Mouse (Mus musculus) ZHBTc4 (cell line): ENCODE measurements around the gene Mea1.

Experiments
- DNase-seq: peaks from one replicate; pipeline ENCODE4 v3.0.0-alpha.2; 2011; ENCODE audit warnings: low read depth, low spot score

Gene Mea1

DNA sequence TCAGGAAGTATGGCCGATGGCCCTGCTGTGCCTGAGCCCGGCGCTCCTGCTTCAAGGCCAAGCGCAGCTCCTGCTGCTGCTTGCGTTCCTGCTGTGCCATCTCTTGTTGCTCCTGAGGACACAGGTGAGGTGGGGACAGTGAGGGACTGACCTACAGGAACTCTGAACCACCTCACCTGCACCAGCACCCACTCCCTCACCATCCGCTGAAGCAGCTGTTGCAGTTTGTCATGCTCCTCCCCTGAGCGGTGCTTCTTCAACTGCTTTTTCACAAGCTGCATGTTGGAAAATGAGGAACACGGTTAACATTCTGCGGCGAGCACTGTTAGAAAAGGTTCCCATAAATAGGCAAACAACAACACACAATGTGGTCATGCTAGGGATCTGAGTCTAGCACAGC, 8.7 kb upstream of the Mea1 start:
- DNase-seq: no peak

DNA sequence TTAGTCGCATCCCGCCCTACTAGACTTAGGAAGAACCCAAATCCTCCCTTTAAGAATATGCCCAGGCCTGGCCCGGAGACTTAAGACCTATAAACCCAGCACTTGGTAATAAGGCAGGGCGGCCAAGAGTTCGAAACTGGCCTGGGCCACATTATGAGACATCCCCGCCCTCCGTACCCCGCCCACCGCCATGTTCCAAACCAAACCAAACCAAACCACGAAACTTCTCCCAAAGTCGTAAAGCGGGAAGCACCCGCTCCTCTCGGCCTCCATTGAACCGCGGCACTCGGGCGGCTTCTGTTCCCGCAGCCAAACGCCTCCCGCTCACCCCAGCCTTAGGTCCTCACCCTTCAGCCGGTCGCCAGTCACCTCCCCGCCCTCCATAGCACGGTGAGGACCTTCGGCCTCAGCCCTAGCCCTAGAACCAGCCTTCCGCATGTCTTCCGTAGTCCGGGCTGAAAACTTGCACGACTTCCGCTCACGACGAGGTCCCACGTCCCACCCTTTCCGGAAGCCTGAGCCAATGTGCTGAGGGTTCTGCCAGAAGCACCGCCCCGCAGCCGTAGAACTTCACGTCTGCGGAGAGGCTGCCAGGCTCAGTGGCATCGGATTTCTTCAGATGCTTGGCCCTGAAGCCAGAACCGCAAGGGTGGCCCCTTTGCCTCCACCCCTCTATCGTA, 4.6 kb upstream of the Mea1 start, which contains the start of gene Rrp36:
Rrp36 (minus strand) TSS at position 503 of the 680 bp plus-strand sequence.
- DNase-seq: peak; percentile 97

DNA sequence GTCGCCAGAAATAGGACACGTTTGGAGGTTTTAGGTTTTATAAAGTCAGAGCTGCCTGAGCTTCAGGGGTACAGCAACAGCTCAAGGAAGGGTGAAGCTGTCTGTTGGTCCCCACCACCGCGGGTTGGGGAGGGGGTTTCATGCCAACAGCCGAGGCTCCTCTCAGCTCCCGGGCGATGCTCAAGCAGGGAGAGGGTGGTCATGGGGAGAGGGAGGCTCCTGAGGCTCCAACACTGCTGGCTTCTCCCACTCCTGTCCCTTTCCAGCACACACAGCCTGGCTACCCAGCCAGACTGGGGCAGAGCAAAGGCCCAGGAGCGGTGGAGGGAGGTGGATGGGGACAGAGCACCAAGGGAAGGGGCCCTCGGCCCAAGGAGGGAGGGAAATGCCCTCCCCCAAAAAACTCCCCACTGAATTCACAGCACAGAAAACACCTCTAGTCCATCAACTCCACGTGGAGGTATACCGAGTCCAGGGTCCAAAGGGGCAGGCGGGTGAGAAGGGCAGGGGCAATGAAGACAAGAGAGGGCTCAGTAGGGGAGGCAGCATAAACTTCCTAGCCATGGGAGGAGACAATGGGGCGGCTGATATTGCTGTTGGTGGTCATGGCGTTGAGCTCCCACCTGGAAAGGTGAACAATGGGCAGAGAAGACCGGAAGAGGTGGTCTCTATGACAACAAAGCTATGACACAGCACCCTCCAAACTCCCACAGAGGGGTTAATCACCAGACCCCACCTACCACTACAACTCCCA, 3.9 kb upstream of the Mea1 start:
- no peak for DNase-seq

DNA sequence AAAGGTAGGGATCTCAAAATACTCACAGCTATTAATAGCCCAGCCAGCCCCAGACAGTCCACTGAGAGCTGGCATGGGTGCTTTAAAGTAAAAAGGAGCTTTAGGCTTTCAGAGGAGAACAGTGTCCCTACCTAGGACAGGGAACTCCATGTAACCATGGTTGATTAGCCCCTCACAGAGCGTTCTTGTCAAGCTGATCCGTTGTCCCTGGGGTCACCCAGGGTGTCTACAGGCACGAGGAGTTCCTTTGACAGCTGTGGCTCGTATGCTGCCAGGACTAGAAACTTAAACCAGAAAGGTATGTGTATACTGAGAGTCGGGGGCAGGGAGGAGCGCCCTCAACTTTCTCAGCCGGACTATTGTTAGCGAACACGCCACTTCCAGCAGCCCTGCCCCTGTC, 318 bp downstream of the Mea1 start:
- DNase-seq: no peak

DNA sequence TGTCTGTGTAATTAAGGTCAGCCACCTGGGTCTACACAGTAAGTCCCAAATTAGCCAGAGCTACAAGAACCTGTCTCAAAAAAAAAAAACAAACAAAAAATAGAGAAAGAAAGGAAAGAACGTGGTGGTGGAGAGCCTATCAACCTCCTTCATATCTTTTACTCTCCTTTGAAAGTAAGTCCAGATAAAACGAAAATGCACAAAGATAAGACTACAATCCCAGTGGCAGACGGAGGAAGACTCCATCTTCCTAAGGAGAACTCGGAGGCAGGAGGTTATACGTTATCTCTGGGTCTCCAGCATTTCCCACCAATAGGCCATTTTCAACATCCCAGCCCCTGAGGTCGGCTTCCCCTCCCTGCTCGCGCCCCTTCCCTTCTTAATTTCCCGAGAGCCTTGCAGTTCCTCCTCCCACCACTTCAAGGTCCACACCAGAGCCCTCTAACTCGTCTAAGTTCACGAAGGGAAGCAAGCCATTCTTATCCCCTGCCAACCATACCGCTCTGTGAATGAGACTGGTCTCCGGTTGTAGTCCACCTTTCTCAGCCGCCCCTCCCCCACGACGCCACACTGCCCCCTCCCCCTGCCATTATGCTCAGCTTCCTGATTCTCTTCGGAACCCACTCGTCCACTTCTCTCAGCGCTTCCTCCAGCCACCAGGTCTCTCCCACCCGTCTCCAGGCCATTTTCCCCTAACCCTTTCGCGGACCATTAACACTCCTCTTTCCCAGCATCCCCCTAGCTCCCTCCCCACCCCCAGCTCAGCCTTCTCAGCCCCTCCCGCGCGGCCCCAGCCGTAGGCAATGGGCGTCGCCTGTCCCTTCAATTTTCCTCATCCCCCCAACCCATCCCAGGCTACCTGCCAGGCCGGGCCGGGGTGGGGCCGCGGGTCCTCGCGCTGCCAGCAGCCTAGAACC, 1.5 kb downstream of the Mea1 start:
- peak; percentile 81 for DNase-seq

DNA sequence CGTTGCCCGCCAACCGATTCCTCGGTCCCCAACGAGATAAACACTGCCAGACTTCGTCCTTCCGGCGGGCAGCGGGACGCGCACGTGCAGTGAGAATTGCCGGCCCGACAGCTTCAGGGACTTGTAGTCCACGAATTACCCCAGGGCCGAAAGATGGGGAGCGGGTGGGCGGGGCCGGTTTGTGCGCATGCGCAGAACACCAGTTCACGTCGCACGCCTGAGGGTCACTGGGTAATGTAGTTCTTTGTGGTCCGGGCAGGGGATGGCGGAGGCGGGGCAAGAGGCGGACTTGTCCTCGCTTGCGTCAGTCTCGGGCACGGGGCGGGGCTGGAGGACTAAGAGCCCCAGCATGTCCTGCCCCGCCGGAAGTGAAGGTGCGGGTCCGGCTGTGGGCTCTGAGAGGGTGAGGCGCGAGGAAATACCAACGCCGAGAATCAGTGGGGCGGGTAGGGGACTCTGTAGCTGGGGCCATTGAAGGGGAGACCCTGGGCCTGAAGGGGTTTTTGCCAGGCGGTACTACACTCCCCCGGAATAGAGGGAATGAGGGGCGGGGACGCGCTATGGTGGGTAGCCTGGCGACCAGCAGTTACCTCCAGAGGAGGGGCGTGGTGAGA, 2.3 kb downstream of the Mea1 start, which contains the start of gene Klhdc3:
Klhdc3 (minus strand) TSS at position 155 of the 614 bp plus-strand sequence.
- peak; percentile 99 for DNase-seq

DNA sequence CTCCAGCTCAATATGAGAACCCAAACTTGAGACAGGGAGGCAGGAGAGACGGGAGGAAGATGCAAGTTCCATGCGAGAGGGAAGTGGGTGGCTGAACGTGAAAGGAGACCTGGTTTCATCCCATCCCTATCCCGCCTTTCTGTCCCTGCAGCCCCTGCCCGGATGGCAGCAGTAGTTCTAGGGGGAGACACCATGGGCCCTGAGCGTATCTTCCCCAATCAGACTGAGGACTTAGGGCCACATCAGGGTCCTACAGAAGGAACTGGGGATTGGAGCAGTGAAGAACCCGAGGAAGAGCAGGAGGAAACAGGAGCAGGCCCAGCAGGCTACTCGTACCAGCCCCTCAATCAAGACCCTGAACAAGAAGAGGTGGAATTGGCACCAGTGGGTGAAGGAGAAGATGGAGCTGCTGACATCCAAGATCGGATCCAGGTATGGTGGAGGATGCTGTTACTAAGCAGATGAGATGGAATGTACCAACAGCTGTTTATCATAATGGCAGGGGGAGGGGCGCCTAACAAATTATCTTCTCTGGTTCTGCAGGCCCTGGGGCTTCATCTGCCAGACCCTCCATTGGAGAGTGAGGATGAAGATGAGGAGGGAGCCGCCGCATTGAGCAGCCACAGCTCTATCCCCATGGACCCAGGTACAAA, 3.0 kb downstream of the Mea1 start:
- no peak for DNase-seq

DNA sequence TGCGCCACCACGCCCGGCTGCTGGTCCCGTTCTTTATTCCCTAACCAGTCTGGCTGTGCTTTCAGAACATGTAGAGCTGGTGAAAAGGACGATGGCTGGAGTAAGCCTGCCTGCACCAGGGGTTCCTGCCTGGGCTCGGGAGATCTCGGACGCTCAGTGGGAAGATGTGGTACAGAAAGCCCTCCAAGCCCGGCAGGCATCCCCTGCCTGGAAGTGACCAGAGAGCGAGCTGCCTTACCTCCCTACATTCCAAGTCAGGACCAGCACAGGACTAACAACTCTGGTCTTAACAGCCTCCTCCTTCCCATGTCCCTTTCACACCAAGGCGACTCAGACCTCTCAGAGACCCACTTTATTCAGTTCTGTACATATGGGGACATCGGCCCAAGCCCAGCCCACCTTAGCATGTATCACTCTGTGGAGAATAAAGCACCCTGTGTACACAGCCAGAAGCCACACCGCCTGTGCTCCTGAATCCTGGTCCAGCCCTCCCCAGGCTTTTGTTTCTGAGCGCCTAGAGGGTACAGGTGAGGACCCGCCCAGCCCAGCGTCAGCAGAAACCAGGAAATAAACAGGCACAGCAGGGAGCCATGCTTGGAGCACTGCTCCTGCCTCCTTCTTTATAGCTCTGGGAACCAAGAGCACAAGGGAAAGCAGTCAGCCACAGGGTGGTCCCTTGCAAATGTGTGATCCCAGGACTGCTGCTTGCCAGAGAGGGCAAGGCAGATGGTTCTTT, 4.2 kb downstream of the Mea1 start:
- peak; percentile 96 for DNase-seq

DNA sequence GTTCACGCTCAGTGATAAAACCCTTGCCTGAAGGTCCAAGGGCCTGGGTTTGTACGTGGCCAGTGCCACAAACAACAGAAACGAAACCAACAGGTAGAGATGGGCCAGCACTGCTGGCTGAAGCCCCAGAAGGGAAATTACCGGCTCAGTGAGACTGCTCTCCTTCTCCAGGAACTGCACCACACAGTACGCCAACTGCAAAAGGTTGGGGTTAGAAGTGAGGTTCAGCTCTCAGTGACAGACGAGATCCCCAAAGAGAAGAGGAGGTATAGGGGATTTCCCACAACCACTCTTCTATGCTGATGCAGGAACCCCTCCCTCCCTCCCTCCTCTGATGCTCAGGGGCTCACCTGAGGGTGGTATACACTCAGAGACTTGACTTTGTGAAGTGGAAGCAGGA, 7.3 kb downstream of the Mea1 start:
- no peak for DNase-seq

DNA sequence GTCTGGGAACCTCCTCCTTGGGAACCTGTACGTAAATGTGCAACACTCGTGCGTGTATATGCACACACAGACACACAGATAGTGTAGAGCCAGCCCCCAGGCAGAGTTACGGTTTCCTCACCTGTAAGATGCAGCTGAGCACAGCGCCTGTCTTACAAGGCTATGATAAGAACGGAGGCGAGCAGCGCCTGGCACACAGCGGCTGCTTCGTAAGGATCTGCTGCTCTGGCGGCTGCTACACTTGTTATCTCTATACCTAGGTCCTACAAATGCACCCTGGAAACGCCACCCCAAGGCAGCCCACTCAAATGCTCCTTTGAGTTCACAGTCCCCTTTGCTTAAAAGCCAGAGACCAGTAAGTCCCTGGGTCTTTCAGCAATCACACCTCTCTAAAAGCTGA, 12.1 kb downstream of the Mea1 start:
- no peak for DNase-seq

DNA sequence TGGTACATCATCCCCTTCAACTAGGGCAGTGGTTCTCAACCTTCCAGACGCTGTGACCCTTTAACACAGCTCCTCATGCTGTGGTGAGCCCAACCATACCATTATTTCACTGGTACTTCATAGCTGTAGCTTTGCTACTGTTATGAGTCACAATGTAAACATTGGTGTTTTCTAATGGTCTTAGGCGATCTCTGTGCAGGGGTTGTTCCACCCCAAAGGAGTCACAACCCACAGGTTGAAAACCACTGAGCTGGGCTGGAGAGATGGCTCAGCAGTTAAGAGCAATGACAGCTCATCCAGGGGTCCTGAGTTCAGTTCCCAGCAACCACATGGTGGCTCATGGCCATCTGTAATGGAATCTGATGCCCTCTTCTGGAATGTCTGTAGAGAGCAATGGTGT, 12.8 kb downstream of the Mea1 start:
- no peak for DNase-seq

DNA sequence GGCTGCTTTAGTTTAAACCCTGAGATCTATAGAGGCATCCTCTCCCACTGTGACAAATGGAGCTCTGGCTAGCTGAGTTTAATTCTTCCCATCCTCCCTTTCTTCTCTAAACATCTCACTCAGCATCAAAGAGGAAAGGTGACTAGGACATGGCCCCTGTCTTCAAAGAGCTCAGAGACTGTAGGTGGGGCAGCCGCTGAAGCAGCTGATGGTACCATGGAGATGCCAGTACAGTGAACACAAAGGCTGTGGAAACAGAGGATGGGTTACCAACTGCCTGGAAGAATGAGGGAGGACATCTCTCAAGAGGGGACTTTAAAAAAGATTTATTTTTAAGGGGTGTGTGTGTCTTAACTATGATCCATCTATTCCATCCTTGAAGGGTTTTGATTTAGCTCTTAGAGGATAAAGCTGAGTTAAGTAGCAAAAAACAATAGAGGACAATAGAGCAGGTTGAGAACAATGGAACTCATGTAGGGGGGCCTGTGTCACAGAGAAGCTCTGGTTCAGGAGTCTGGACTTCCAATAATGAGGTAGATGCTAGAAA, 16.0 kb downstream of the Mea1 start:
- peak; percentile 54 for DNase-seq

DNA sequence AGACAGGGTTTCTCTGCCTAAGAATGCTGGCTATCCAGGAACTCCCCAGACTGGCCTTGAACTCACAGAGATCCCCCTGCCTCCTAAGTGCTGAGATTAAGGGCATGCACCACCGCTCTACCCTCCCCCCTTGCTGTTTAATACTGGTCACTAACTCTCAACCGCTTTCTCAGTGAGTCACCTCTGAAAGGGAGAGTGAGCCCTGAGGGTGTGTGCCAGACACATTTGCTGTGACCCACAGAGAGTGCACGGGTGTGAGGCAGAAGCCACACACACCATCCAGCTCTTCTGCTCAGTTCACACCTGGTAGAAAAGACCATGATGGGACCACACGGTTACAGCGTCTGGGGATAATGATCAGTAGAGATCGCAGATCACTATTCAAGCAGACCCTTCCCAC, 19.9 kb downstream of the Mea1 start:
- no peak for DNase-seq

DNA sequence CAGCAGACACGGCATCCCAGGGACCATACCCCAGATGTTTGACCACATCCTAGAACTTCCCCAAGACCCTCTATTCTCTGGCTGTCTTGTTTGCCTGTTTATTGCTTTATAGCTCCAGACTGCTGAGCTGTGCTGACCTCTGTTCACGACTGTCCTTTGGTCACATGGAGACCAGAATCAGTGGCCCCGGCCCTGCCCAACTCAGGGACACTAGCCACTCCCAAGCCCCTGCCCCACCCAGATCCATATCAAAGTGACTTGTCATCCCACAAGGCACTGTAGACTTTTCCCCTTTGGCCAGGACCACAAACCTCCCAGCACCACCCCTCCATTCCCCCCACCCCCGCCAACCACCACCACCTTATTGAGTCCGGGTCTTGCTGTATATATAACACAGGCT, 20.7 kb downstream of the Mea1 start:
- no peak for DNase-seq

DNA sequence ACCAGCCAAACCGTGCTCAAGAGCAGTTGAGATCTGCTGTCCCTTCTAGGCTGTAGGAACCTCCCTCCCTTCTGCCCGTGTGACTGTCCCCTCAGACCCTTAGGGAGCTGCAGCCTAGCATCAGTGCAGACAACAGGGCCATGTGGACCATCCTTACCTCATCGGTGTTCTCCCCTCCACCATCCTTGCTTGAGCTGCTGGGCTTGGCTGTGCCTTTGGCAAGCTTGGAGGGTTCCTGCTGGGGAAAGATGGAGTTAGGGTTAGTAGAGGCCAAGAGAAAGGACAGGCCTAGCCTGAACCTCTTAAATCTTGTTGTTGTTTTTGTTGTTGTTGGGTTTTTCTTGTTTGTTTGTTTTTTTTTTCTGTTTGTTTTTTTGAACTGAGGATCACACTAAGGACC, 21.3 kb downstream of the Mea1 start:
- no peak for DNase-seq

DNA sequence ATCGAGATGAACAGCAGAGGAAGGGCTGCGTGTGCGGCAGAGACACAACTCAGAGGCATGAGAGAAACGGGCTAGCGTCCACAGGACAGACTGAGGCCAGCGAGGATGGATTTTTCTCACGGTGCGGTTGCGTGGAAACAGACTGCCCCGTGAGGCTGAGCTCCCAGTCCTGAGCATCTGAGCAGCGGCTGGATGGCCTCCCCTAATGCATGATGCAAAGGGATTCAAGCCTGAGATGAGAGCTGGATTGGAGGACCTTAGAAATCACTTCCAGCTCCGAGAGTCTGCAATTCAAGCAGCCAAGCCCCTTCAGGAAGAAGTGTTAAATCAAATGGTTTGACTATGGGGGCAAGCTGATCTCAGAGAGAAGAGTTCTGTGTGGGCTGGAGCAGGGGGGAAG, 22.9 kb downstream of the Mea1 start:
- no peak for DNase-seq

DNA sequence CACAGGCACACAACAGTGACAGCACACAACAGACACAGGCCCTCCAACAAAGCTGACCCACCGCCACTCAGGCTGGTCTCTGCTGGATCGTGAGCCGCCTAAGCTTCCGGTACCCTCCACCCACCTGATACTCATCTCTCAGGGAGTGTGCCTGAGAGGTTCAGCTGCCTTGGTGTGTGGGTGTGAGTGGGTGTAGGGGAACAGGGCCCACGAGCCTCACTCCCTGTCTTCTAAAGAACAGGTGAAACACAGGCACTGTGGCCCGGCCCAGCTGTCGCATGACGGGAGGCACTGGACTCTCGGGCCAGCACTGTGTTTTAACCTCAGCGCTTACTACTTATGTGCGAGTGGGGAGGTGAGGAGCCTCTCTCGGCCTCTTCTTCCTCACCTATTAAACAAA, 23.5 kb downstream of the Mea1 start:
- DNase-seq: no peak

DNA sequence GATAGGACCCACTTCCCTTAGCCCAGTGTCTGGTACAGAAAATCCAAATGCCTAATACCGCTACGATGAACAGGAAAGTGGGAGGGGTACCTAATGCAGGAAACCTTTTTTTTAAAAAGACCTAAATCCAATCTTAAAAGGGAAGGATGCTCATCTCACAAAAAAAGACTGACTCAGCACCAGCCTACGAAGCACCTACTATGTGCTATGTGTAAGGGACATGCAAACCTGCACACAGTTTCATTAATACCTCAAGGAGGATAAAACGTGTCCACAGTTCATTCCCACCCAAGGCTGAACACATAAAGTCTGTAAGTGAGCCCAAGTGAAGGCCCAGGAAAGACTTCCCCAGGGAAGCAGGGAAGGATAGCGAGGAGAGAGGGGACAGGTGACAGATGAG, 23.9 kb downstream of the Mea1 start:
- DNase-seq: no peak

DNA sequence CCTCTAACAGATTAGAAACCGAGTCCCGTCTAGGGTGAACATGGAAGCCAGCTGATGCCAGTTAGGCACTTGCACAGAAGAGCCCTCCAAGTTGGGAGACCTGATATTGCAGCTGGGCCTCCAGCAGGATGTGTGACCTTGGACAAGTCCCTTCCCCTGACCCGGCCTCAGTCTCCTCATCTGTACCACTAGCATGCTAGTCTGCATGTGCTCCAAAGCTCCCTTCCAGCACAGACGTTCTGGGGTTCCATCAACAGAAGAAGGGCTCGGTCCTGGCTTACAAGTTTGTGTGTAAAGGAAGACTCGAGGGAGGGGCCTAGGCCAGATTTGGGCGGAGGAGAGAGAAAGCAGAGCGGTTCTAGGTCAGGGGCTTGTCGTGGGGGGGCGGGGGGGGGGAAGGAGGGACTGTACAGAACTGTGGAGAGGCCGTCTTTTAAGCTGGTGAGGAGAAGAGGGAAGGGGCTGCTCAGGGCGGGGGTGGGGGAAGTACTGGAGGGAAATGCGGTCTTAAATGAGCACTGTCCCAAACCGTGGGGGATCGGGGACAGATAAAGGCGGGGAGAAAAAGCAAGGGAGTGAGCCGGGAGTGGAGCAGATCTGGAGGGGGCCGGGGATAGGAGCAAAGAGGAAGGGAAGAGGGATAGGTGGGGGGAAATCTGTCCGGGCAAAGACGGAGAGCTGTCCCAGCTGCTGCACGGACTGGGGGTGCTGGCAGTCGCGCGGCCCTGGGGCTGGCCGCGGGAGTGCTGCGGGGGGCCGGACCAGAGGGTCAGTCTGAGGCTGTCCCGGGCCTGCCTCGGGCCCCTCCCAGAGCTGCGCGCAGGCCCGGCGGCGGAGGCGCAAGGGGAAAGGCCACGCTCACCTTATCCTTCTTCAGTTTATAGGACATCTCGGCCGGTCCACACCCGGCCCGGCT, 25.6 kb downstream of the Mea1 start:
- DNase-seq: peak; percentile 56
